Mouse (Mus musculus) liver, postnatal 0 days (tissue): ENCODE results near the gene Uggt2.

Experiments
- CTCF ChIP-seq: sonication (generic); IDR thresholded peaks from 2 replicates; pipeline ENCODE4 v1.5.1; 2016; ENCODE audit warnings: antibody characterized with exemption, low read depth
- EP300 ChIP-seq: IDR thresholded peaks from 2 replicates; pipeline ENCODE4 v1.6.1; 2016; ENCODE audit warnings: antibody characterized with exemption, low read depth, mild to moderate bottlenecking

- TF ChIP-seq EP300 (no peak), CTCF (no peak)
Observed at GRCm38 (mm10) chr14:118979571-118980325, 119.5 kb downstream of the Uggt2 start.
